Mouse (Mus musculus) ES-Bruce4 (cell line): ENCODE data around the gene Lrp1.

Experiments used
- CTCF ChIP-seq: IDR thresholded peaks from one replicate; pipeline ENCODE4 v1.8.1; 2011; ENCODE audit warnings: low read depth, low read length
- EP300 ChIP-seq: IDR thresholded peaks from 2 replicates; pipeline ENCODE4 v1.6.1; 2011; ENCODE audit warnings: low read depth, low read length; ENCODE audit not compliant: insufficient read depth
- POLR2A ChIP-seq: IDR thresholded peaks from one replicate; pipeline ENCODE4 v1.8.1; 2011; ENCODE audit warnings: low read length; ENCODE audit not compliant: insufficient read depth

GRCm38 (mm10) chr10:127664891-127665290, 43.9 kb upstream of the Lrp1 start:
- TF ChIP-seq CTCF (no peak), EP300 (no peak), POLR2A (no peak)
